Mouse (Mus musculus) lung, postnatal 0 days (tissue): ENCODE measurements around the gene Hist1h4n. TPM values are rescaled to one million over a fixed set of nuclear protein-coding genes. Genes with fewer than 3 reads are reported as not detected.
"Not testable (repeated sequence)": the region's sequence is repeated elsewhere in the genome, so short reads cannot be mapped to it uniquely, and the experiment has no call there.

Source experiments
- ATAC-seq: fragments of 200-750 bp; cut with Nextera tagmentation; 2 replicates; pipeline ENCODE4 v1.8.0; 2017; ENCODE audit warnings: moderate library complexity
- DNase-seq: peaks from one replicate; pipeline ENCODE4 v3.0.0-alpha.2; 2016; ENCODE audit warnings: low spot score
- H3K27ac ChIP-seq: fragments of 300-500 bp; sonication (generic); 2 replicates; pipeline ENCODE4 v1.5.1; 2014; ENCODE audit warnings: antibody characterized with exemption, mild to moderate bottlenecking, low read length, mixed read lengths
- H3K27me3 ChIP-seq: fragments of 300-500 bp; sonication (generic); replicated peaks from 2 replicates; pipeline ENCODE4 v1.6.1; 2014; ENCODE audit warnings: low read length, mixed read lengths; ENCODE audit not compliant: insufficient read depth
- H3K36me3 ChIP-seq: fragments of 300-500 bp; sonication (generic); 2 replicates; pipeline ENCODE4 v1.6.1; 2014; ENCODE audit warnings: low read length, mixed read lengths; ENCODE audit not compliant: insufficient read depth
- H3K4me1 ChIP-seq: fragments of 300-500 bp; sonication (generic); 2 replicates; pipeline ENCODE4 v1.6.1; 2014; ENCODE audit warnings: antibody characterized with exemption, low read depth, low read length, mixed read lengths; ENCODE audit not compliant: insufficient read depth
- H3K4me2 ChIP-seq: fragments of 300-500 bp; sonication (generic); replicated peaks from 2 replicates; pipeline ENCODE4 v1.6.1; 2014; ENCODE audit warnings: low read depth, mild to moderate bottlenecking, low read length, moderate library complexity, mixed read lengths
- H3K4me3 ChIP-seq: fragments of 300-500 bp; sonication (generic); 2 replicates; pipeline ENCODE4 v1.5.1; 2014; ENCODE audit warnings: low read depth, low read length
- H3K9ac ChIP-seq: fragments of 300-500 bp; sonication (generic); replicated peaks from 2 replicates; pipeline ENCODE4 v1.6.1; 2014; ENCODE audit warnings: low read depth, mild to moderate bottlenecking
- H3K9me3 ChIP-seq: fragments of 300-500 bp; sonication (generic); 2 replicates; pipeline ENCODE4 v1.6.1; 2016; ENCODE audit warnings: low read length, mixed read lengths
- CTCF ChIP-seq: IDR thresholded peaks from 2 replicates; pipeline ENCODE4 v1.5.1; 2016; ENCODE audit warnings: antibody characterized with exemption, mild to moderate bottlenecking
- EP300 ChIP-seq: IDR thresholded peaks from 2 replicates; pipeline ENCODE4 v1.6.1; 2016; ENCODE audit warnings: antibody characterized with exemption, mild to moderate bottlenecking, control low read depth
- WGBS: fragments of 180-500 bp; shearing (Covaris S2); extraction: QIAGEN DNeasy Blood & Tissue Kit; methylation state at CpG from one replicate; pipeline ENCODE4 v1.1.7; 2014; 5-methylcytosine and 5-hydroxymethylcytosine counted together
- polyA plus RNA-seq: library from polyadenylated mRNA; unstranded; fragments of >200 nt; fragmentation: Nextera tagmentation; extraction: Ambion mirVana; gene quantifications from 2 replicates; pipeline ENCODE4 v1.2.1, GENCODE M21; 2015

The Hist1h4n gene
- 4.6 and 6.0 TPM in 2 replicates for polyA plus RNA-seq

DNA sequence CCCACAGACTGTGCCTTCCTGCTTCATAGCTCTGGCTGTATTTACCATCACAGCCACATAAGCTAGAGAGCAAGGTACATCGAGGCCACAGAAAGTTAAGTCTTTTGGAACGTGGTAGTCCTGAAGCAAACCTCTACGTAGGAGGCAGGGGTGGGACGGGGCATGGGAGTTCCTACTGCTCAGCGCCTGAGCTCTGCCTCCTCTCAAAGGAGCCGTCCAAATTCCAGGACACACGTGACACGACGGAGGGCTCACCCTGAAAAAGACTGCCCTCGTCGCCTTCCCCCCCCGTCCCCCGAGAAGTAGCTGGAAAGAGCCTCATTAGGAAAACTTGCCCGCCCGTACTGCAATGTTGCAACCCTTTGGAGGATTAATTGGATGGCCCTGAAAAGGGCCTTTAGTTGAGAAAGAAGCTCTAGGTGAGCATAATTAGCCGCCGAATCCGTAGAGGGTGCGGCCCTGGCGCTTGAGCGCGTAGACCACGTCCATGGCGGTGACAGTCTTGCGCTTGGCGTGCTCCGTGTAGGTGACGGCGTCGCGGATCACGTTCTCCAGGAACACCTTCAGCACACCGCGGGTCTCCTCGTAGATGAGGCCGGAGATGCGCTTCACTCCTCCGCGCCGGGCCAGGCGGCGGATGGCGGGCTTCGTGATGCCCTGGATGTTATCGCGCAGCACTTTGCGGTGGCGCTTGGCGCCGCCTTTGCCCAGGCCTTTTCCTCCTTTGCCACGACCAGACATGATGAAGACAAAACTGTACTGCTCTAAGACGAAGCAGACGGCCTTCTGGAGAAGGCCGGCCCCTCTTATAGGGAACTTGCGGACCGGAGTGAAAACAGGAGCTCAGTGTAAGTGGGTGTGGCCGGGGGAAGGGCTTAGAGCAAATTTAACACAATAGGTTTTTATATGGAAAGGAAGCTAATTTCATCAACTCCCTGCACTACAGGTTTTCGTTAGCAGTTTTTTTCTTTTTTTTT, at the start of gene Hist1h4n:
Gene Hist1h4n, minus strand, starts transcription at position 779 of the 977 bp plus-strand sequence.
- not testable (repeated sequence) for H3K4me2 ChIP-seq, H3K4me3 ChIP-seq, DNase-seq, H3K27me3 ChIP-seq, H3K4me1 ChIP-seq, H3K9ac ChIP-seq, H3K36me3 ChIP-seq, H3K27ac ChIP-seq, H3K9me3 ChIP-seq
- ATAC-seq: peak; percentile 81
- WGBS: 0% methylated on average over 15 of the region's 58 CpGs

DNA sequence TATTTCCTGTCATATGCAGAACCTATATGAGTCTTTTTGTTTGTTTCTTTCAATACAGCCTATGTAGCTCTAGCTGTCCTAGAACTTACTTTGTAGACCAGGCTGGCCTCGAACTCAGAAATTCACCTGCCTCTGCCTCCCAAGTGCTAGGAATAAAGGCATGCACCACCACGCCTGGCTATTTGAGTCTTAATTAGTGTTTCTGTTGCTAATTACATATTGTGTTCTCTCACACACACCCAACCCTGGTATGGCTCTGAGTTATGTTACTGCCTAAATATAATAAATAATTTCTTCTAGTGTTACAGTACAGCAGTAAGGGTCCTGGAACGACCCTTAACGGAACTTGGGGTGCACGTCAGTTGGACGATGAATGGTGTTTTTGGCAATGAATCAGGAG, 48.7 kb upstream of the Hist1h4n start:
- H3K4me2 ChIP-seq: no peak overlapping the region
- no peaks in the 10 kb centered on the region for H3K9me3 ChIP-seq
- H3K4me1 ChIP-seq: no peaks in the 10 kb centered on the region
- no peak overlapping the region for H3K9ac ChIP-seq
- DNase-seq (no peak), ATAC-seq (no peak)
- WGBS: 79% methylated on average over 6 of the region's 6 CpGs
- H3K4me3 ChIP-seq: no peak overlapping the region
- H3K27me3 ChIP-seq: no peaks in the 10 kb centered on the region
- no peak overlapping the region for H3K27ac ChIP-seq
- no peaks in the 10 kb centered on the region for H3K36me3 ChIP-seq
- no peak for TF ChIP-seq CTCF
- no peak for TF ChIP-seq EP300

DNA sequence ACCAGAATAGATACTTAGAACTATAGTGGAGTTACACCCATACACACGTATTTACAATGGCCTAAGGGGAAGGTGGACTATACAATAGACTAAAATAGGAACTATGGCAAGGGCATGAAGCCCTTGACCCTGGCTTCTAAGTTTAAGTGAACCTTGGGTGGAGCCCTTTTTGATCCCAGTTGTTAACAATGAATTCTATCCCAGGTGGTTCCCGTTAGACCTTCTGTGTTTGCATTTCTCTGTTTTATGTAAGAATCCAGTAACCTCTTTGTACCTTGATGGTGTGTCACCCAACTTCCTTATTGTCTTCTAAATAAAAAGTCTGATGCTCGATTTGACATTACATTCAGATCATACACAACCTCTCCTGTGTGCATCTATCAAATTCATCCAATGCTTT, 33.5 kb upstream of the Hist1h4n start:
- not testable (repeated sequence) for H3K4me3 ChIP-seq, H3K27ac ChIP-seq, H3K9ac ChIP-seq, H3K9me3 ChIP-seq, H3K36me3 ChIP-seq, ATAC-seq, DNase-seq, H3K27me3 ChIP-seq, H3K4me2 ChIP-seq, H3K4me1 ChIP-seq
- 66% methylated on average over 3 of the region's 3 CpGs for WGBS

DNA sequence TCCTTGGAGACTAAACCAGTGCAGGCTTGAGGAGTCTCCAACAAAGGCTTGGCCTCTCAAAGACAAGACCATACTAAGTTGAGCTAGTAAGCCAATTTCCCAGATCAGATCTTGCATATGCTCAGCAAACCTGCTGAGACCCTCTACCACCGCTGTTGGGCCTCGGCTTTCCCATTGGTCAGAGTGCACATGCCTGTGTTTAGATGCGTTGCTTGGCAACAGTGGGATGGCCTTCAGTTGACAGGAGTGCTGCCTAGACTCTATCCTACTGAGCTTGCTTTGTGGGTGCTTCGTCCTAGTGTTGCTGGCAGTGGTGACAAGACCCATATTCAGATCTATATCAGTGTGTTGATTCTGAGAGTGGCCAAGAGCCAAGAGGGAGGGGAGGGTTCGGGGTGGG, 29.6 kb upstream of the Hist1h4n start:
- H3K27me3 ChIP-seq: no peaks in the 10 kb centered on the region
- H3K9me3 ChIP-seq: no peaks in the 10 kb centered on the region
- H3K4me3 ChIP-seq: no peak overlapping the region
- no peaks in the 10 kb centered on the region for H3K36me3 ChIP-seq
- 18% methylated on average over 5 of the region's 5 CpGs for WGBS
- H3K27ac ChIP-seq: no peak overlapping the region
- no peak for DNase-seq
- no peaks in the 10 kb centered on the region for H3K4me1 ChIP-seq
- no peak for ATAC-seq
- no peak overlapping the region for H3K9ac ChIP-seq
- TF ChIP-seq CTCF (no peak), EP300 (no peak)
- H3K4me2 ChIP-seq: no peak overlapping the region

DNA sequence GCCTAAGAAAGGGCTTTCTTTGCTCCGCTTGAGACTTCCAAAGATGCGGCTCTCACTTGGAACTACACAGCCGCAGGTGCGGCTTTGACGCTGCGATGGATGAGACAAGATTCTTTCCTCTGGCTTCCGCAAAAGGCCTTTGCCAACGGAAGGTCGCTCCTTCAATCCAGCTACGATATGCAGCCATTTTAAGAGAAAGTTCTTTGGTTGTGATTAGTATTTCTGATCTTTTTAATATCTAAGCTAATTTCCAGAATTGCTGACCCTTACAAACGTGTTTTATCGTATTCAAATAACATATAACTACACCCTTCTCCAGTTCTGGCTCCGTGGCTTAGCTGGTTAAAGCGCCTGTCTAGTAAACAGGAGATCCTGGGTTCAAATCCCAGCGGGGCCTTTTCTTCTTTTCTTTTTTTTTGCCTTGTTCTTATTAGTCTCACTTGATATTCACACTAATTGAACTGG, 23.7 kb upstream of the Hist1h4n start:
- 2% methylated on average over 15 of the region's 15 CpGs for WGBS
- Histone ChIP-seq H3K4me3 (peak overlapping the region; percentile 24; the same call in 1 of the 2 replicates), H3K36me3 (no peaks in the 10 kb centered on the region), H3K4me2 (peak overlapping the region; percentile 36), H3K27me3 (no peaks in the 10 kb centered on the region), H3K27ac (no peak overlapping the region), H3K9ac (no peak overlapping the region), H3K9me3 (no peaks in the 10 kb centered on the region), H3K4me1 (no peaks in the 10 kb centered on the region)
- peak; percentile 18 for DNase-seq
- TF ChIP-seq EP300: no peak
- TF ChIP-seq CTCF: no peak
- ATAC-seq: no peak

DNA sequence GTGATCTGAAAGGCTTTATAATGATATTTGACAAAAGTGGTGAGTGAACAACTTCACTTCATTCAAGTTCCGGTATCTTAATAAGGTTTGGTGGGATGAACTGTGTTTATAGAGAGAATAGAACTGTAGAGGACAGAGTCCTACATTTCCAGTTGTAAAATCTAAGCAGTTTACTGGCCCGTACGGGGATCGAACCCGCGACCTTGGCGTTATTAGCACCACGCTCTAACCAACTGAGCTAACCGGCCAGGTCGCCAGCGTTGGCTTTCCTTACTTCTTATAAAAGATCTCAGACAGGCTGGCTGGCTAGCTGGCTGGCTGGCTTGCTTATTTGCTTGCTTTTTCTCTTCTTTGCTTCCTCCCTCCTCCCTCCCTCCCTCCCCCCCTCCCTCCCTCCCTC, 23.1 kb upstream of the Hist1h4n start:
- TF ChIP-seq EP300: no peak
- no peak for TF ChIP-seq CTCF
- no peak overlapping the region for H3K27ac ChIP-seq
- H3K4me2 ChIP-seq: peak overlapping the region; percentile 36; the same call in 1 of the 2 replicates
- H3K9me3 ChIP-seq: no peaks in the 10 kb centered on the region
- H3K4me1 ChIP-seq: no peaks in the 10 kb centered on the region
- WGBS: 3% methylated on average over 11 of the region's 11 CpGs
- H3K4me3 ChIP-seq: peak overlapping the region; percentile 24; the same call in 1 of the 2 replicates
- no peaks in the 10 kb centered on the region for H3K36me3 ChIP-seq
- no peak overlapping the region for H3K9ac ChIP-seq
- DNase-seq: peak; percentile 9
- no peak for ATAC-seq
- H3K27me3 ChIP-seq: no peaks in the 10 kb centered on the region
